Mouse (Mus musculus): ENCODE measurements around the gene Diras2.
A peak's percentile ranks its signal among the peaks of the same experiment; 100 is the strongest.

The Diras2 gene

GRCm38 (mm10) chr13:52552822-52553477 lies 21.9 kb upstream of the Diras2 start:
- DNase-seq (ENCODE audit: low read depth, low spot score), result no peak

DNA sequence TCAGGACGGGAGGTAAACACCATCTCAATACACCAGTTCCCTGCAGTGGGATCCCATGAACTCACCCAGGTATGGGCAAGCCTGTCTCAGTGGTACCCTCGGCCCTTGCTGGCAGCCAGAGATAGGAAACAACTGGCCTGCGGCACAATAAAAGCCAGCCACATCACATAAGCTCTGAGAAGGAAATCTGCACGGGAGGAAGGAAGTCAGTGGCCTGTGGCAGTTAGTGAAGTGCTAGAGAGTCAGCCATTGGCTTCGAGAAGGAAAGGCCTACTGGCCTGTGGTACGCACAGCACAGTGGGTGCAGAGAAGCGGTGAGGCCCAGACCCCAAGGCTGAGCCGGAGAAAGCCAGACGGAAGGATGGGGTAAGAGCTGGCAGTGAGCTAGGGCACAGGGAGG lies 20.2 kb upstream of the Diras2 start:
- no peak for DNase-seq (ENCODE audit: low read depth, low spot score)

- DNase-seq (ENCODE audit: low read depth, low spot score), result no peak
These were observed 19.7 kb upstream of the Diras2 start for GRCm38 (mm10) chr13:52550690-52551193.

DNA sequence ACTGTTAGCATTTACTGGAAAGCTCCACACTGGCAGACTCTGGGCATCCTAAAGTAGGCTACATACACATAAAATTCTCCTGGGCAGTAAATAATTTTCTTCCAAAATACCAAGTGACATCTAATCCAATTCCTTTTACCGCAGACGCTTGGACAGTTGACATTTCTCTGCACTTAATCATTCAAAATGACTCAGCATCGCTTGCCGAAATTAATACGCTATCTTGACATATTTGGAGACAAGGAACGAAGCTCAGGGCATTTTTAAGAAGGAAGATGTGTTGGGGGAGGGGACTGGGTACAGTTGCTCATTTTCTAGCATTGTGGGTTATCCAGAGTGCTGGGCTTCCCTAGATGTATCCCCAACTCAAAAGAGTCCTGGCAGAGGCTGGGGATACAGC lies 15.2 kb upstream of the Diras2 start:
- no peak for DNase-seq (ENCODE audit: low read depth, low spot score)

GRCm38 (mm10) chr13:52542636-52543035 lies 11.6 kb upstream of the Diras2 start:
- DNase-seq (ENCODE audit: low read depth, low spot score), result no peak

GRCm38 (mm10) chr13:52542036-52542526 lies 11.0 kb upstream of the Diras2 start:
- DNase-seq (ENCODE audit: low read depth, low spot score), result no peak

GRCm38 (mm10) chr13:52541385-52542035 lies 10.4 kb upstream of the Diras2 start:
- DNase-seq (ENCODE audit: low read depth, low spot score), result no peak

DNA sequence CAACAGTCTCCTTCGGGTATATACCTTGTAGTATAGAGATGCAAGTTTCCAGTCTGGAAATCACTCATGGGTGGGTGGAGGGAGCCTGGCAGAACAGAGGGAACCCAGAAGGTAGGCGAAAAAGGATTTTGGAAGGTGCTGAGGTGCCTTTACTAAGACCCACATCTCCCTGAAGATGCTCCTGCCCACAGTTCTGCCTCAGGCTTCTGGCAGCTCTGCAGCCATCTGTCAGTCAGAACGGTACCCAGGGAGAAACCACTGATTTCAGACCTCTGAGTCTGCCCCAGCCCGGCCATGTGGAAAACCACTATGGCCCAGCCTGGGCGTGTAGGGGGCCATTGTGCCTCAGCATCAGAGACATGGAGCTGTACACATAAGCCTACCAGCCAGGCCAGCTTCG lies 8.4 kb upstream of the Diras2 start:
- DNase-seq (ENCODE audit: low read depth, low spot score), result no peak

GRCm38 (mm10) chr13:52538588-52539116 lies 7.6 kb upstream of the Diras2 start:
- no peak for DNase-seq (ENCODE audit: low read depth, low spot score)

GRCm38 (mm10) chr13:52537754-52538587 lies 6.9 kb upstream of the Diras2 start:
- no peak for DNase-seq (ENCODE audit: low read depth, low spot score)

- DNase-seq (ENCODE audit: low read depth, low spot score), result peak; percentile 59
These were observed 4.5 kb upstream of the Diras2 start for GRCm38 (mm10) chr13:52535542-52535941.

- DNase-seq (ENCODE audit: low read depth, low spot score), result no peak
These were observed 2.6 kb upstream of the Diras2 start for GRCm38 (mm10) chr13:52533644-52534043.

- peak; percentile 76 for DNase-seq (ENCODE audit: low read depth, low spot score)
These were observed 802 bp downstream of the Diras2 start for GRCm38 (mm10) chr13:52530008-52530945.

- no peak for DNase-seq (ENCODE audit: low read depth, low spot score)
These were observed 1.7 kb downstream of the Diras2 start for GRCm38 (mm10) chr13:52529188-52529972.

- no peak for DNase-seq (ENCODE audit: low read depth, low spot score)
These were observed 2.3 kb downstream of the Diras2 start for GRCm38 (mm10) chr13:52528786-52529185.

- DNase-seq (ENCODE audit: low read depth, low spot score), result no peak
These were observed 2.8 kb downstream of the Diras2 start for GRCm38 (mm10) chr13:52528281-52528680.

- no peak for DNase-seq (ENCODE audit: low read depth, low spot score)
These were observed 4.6 kb downstream of the Diras2 start for GRCm38 (mm10) chr13:52526249-52527035.

- no peak for DNase-seq (ENCODE audit: low read depth, low spot score)
These were observed 6.8 kb downstream of the Diras2 start for GRCm38 (mm10) chr13:52524313-52524712.

GRCm38 (mm10) chr13:52521176-52521575 lies 9.9 kb downstream of the Diras2 start:
- no peak for DNase-seq (ENCODE audit: low read depth, low spot score)

Data from retina, postnatal 7 days (tissue).